Mouse (Mus musculus): ENCODE results near the gene Polr2a.
"Not testable (repeated sequence)": the region's sequence is repeated elsewhere in the genome, so short reads cannot be mapped to it uniquely, and the experiment has no call there.

Gene Polr2a

GRCm38 (mm10) chr11:69754701-69755100 is 3.7 kb downstream of the Polr2a start:
- ATAC-seq (ENCODE audit: low TSS enrichment): no peak

DNA sequence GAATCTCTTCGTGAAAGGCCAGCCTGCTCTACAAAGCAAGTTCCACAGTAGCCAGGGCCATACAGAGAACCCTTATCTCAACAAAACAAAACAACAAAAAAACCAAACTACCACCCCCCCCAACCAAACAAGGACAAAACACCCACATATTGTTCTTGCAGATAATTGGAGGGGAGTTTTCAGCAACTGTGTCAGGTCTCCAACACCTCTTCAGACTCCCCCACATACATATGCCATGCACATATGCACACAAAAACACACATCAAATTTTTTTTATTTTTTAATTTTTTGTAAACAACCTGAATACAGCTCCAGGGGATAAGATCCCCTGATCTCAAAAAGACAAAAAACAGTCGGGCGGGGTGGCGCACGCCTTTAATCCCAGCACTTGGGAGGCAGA is 4.2 kb downstream of the Polr2a start:
- no peak for ATAC-seq (ENCODE audit: low TSS enrichment)

DNA sequence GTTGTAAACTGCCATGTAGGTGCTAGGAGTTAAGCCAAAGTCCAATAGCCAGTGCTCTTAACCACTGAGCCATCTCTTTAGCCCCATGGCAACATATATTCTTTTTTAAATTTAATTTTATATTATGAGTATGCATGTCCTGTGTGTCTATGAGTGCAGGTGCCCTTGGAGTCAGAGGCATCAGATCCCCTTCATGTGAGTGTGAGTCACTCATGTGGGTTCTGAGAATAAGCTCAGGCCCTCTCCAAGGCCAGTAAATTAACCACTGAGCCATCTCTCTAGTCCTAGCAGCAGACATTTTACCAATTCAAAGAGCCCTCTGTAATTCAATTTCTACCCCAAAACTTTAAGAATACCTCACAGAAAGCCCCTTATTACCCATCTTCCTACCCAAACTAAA is 5.8 kb downstream of the Polr2a start:
- no peak for ATAC-seq (ENCODE audit: low TSS enrichment)

GRCm38 (mm10) chr11:69751635-69752034 is 6.8 kb downstream of the Polr2a start:
- no peak for ATAC-seq (ENCODE audit: low TSS enrichment)

DNA sequence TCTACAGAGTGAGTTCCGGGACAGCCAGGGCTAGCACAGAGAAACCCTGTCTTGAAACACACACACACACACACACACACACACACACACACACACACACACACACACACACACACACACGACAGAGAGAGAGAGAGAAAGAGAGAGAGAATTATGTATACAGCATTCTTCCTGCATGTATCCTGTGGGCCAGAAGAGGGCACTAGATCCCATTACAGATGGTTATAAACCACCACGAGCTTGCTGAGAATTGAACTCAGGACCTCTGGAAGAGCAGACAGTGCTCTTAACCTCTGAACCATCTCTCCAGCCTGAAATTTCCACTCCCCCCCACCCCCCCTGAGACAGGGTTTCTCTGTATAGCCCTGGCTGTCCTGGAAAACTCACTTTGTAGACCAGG is 27.0 kb downstream of the Polr2a start:
- ATAC-seq (ENCODE audit: low TSS enrichment): not testable (repeated sequence)

GRCm38 (mm10) chr11:69729063-69729462 is 29.4 kb downstream of the Polr2a start:
- ATAC-seq (ENCODE audit: low TSS enrichment): no peak

DNA sequence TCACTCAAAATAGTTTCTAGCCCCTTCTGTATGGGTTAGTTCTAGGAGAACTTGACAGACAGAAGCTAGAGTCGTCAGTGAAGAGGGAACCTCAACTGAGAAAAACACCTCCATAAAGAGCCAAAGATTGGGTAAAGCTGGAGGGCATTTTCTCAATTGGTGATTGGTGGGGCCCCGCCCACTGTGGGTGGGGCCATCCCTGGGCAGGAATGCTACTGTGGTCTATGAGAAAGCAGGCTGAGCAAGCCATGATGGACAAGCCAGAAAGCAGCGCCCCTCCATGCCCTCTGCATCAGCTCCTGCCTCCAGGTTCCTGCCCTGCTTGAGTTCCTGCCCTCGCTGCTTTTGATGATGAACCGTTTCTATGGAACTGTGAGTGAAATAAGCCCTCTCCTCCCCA is 32.5 kb downstream of the Polr2a start:
- ATAC-seq (ENCODE audit: low TSS enrichment): no peak

GRCm38 (mm10) chr11:69723074-69723473 is 35.4 kb downstream of the Polr2a start:
- no peak for ATAC-seq (ENCODE audit: low TSS enrichment)

DNA sequence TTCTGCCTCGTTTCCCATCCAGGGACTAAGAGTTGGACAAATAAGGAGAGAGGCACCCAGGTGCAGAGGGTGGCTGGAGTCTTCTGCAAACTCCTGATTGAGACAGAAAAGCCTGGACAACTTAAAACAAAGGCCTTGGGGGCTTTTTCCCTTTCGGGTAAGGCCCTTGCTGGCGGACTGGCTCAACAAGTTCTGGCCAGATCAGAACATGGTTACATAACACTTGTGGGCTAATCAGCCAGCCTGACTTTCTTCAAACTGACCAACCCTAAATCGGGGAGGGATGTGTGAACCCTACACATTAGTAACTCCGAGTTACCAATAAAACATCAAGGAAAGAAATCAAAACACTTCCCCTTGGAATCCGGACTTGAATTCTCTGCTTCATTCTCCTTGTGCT is 37.6 kb downstream of the Polr2a start:
- no peak for ATAC-seq (ENCODE audit: low TSS enrichment)

DNA sequence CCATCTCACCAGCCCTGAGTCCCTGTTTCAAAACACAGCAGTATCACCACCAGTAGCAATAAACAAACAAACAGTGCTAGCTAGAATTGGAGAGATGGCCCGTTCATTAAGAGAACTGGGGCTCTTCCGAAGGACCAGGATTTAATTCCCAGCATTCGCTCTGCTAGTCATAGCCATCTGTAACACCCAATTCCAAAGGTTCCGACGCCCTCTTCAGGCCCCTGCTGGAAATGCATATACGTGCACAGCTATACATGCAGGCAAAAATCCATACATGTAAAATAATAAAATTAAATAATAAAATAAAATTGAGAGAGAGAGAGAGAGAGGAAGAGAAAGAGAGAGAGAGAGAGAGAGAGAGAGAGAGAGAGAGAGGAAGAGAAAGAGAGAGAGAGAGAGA is 39.0 kb downstream of the Polr2a start:
- no peak for ATAC-seq (ENCODE audit: low TSS enrichment)

DNA sequence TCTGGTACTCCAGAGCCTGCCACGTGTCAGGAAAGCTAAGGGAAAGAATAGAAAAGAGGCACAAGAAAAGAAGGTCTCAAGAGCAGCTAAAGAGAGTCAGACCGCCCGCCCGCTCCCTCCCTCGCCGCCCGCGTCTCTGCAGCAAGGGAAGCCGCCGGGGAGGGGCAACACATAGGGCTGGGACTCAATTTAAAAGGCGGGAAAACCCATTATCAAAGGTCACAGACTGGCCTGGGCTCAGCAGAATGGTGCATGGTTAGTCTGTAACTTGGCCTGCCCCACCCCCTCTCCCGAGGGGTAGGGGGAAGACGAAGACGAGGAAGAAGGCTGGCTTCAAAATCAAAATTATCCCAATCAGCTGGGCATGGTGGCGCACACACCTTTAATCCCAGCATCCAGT is 39.8 kb downstream of the Polr2a start:
- no peak for ATAC-seq (ENCODE audit: low TSS enrichment)

DNA sequence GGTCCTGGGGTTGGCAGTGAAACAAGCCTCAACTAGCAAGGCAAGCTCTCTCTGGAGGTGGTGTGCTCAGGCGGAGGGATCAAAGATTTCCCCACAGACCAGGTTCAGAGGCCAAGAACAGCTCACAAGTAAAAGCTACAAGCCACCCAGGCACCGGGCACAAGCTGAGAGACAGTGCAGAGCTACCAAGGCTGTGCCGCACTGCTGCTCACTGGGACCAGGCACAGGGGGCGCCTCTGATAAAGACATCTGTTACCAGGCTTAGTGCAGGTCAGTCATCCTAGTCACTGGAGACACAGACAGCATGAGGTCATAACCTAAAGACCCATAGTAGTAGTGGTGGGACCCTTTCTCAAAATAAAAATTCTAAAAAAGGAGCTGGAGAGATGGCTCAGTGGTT is 41.5 kb downstream of the Polr2a start:
- no peak for ATAC-seq (ENCODE audit: low TSS enrichment)

- ATAC-seq (ENCODE audit: low TSS enrichment): no peak
Measured at GRCm38 (mm10) chr11:69715929-69716328, 42.5 kb downstream of the Polr2a start.

DNA sequence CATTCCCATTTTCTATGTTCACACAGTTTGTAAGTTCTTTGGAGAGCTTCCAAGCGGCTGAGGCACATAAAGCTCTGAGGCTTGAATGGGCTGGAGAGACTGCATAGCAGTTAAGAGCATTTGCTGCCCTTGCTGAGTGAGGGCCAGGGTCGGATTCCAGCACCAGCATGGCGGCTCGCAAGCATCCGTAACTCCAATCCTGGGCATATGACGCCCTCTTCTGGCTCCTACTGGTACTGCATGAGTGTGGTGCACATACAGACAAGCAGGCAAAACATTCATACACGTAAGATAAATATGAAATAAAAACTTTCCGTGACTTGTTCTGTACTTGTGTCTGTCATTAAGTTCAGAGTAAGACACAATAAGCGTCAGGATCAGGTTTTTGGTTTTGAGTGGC is 43.0 kb downstream of the Polr2a start:
- no peak for ATAC-seq (ENCODE audit: low TSS enrichment)

- no peak for ATAC-seq (ENCODE audit: low TSS enrichment)
Measured at GRCm38 (mm10) chr11:69714636-69715329, 43.7 kb downstream of the Polr2a start.

- ATAC-seq (ENCODE audit: low TSS enrichment): no peak
Measured at GRCm38 (mm10) chr11:69712954-69713672, 45.3 kb downstream of the Polr2a start.

DNA sequence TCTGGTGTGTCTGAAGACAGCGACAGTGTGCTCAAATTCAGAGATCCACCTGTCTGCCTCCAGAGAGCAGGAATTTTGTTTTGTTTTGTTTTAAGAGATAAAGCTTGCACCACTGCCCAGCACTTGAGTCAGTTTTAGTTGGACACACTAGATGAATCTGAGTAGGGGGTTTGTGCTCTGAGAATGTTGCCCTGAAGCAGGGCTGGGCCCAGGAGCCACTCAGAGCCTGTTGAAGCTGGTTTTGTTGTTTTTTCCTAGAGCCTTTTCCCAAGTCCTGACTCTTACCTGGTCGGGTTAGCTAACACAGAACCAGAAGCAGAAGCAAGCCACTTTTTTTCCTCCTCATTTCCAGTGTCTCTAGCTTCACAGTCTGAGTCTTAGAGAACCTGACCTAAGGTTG is 47.4 kb downstream of the Polr2a start:
- no peak for ATAC-seq (ENCODE audit: low TSS enrichment)

GRCm38 (mm10) chr11:69710470-69710869 is 48.0 kb downstream of the Polr2a start:
- ATAC-seq (ENCODE audit: low TSS enrichment): no peak

- no peak for ATAC-seq (ENCODE audit: low TSS enrichment)
Measured at GRCm38 (mm10) chr11:69709554-69710446, 48.6 kb downstream of the Polr2a start.

GRCm38 (mm10) chr11:69708614-69709265 is 49.7 kb downstream of the Polr2a start:
- no peak for ATAC-seq (ENCODE audit: low TSS enrichment)

DNA sequence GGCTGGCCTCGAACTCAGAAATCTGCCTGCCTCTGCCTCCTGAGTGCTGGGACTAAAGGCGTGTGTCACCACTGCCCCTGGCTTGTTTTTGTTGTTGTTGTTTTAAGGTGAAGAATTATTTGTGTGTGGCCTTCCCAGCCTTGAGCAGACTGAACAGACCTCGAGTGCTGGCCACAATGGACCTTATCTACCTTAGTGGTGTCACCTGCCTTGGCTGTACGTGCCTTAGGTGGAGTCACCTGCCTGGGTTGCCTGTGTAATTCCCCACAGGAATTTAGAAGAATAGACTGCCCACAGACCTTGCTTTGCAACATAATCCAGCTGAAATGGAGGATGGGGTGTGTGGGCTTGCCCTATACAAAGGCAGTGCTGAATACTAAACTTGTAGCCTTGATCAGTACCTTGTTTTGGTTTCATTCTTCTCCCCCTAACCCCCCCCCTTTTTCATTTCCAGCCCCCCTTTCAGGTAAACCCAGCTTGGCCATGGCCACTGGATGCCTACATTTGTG is 50.5 kb downstream of the Polr2a start:
- ATAC-seq (ENCODE audit: low TSS enrichment): no peak

DNA sequence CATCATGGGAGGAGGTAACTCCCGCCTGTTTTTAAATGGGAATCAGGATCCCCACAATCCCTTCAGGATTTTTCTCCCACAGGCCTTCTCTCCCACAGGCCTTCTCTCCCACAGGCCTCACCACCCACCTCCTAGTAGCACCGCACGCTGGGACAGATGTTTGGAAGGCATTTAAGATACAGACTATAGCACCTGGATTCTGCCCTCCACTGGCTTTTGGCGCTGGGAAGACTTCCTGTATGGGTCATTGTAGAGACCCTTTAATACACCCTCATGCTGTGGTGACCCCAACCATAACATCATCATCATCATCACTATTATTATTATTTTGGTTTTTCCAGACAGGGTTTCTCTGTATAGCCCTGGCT is 51.0 kb downstream of the Polr2a start:
- ATAC-seq (ENCODE audit: low TSS enrichment): no peak
